Mouse (Mus musculus) cortical plate, adult 2 months (tissue): Measurements from ENCODE around the gene Snrpe.

Source experiments
- CTCF ChIP-seq: fragments of 200-500 bp; IDR thresholded peaks from 2 replicates; pipeline ENCODE4 v1.5.1; 2011; ENCODE audit warnings: mild to moderate bottlenecking, control low read depth, low read length; ENCODE audit not compliant: insufficient read depth; ENCODE audit errors: extremely low read depth
- POLR2A ChIP-seq: fragments of 200-500 bp; IDR thresholded peaks from 2 replicates; pipeline ENCODE4 v1.6.1; 2011; ENCODE audit warnings: mild to moderate bottlenecking, low read length, control low read depth; ENCODE audit not compliant: insufficient read depth; ENCODE audit errors: extremely low read depth

DNA sequence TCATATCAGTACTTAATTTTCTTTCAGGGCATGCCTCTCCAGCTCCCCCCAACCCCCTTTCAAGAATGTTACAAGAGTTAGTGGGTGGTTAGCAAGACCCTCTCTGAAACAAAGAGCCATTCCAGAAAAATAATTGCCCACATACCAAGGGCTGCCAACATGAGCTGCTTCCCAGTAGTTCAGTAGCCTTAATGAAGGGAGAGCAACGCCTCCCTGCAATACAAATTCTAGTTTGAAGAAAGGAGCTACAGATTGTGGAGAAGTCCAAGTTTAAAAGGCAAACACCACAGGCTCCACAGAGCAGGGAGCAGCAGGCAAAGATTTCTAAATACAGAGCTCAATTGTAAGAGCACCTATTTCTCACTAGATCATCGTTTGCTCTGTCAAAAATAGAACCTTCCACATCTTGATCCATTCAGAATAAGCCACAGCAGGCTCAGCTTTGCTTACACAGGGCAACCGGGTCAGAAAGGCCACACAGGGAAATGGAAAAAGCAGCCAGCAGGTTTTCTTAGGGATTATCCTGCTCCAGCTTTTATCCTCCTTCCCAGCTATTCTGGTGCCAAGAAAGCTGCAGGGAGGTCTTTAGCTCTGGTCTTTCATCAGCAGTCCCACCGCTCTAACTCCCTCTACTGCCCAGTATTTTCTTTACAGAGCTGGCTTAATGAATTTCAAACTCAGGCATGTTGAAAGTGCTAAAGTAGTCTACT, 13.6 kb downstream of the Snrpe start:
- peak; percentile 36 for TF ChIP-seq CTCF
- no peak for TF ChIP-seq POLR2A
